Mouse (Mus musculus): ENCODE measurements around the gene Lpp. TPM values are rescaled to one million over a fixed set of nuclear protein-coding genes. Genes with fewer than 3 reads are reported as not detected.

Lpp gene
- total and polyA plus RNA-seq, 3 experiments = 0.64 to 1.2 (median 0.68) TPM

DNA sequence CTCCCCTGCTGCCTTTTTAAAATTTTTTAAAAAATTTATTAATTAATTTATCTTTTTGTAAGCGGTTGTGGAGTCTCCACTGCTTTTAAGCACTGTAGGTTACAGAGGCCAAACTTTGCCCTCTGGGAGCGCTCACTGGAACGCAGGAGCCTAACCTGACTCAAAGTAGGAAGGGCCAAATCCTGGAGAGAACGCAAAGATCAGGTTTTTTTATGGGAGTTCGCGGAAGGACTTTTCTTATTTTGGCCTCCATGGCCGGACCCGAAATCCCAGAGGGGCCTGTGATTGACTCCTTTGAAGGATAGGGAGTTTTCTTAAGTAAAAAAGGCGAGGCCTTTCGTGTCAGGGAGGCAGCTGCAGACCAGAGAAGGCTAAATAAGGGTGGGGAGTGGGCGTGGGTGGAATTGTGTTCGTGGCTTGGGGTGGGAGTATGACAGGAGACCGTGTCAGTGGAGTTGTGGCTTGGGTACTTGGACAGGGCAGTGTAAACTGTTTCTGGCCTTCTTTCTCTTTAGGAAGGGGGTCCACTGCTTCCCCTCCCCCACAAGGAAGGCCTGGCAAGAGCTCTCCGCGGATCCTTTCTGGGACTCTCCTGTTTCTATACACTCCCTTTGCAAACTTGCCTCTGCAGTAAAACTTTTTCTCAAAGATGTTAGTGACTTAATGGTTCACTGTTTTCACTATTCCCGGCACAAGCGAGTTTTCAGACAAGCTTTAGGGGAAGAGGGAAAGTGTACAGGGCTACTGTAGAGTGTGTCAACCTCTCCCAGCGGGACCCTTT lies 1.1 kb downstream of the Lpp start:
- in situ Hi-C loops (cut with MboI; ENCODE audit: low pct_ligation_motif_present, low pct_unique_long_range_greater_than_20kb, low sequenced_read_pairs) = loop anchor here (25.0 kb wide), 1 partner anchor 668 kb away; no protein-coding TSS in a partner anchor
- dilution Hi-C loops (cut with MboI; ENCODE audit: extremely low pct_ligation_motif_present, extremely low pct_unique_long_range_greater_than_20kb, low sequenced_read_pairs) = no loop called here
- peak; percentile 8 for DNase-seq (ENCODE audit: extremely low read depth)
- H3K4me1 ChIP-seq (ENCODE audit: control insufficient read depth in 1 of 2, insufficient read depth in 2 of 2) = peaks cover 0 to 15% of the 10 kb centered on the region in 2 experiments; a peak in 2 of 4 replicates
- H3K9ac ChIP-seq (ENCODE audit: insufficient read depth, low read depth) = peak overlapping the region; percentile 59; the same call in 1 of the 2 replicates
- peak overlapping the region in 2 of 3 experiments; percentile 54 to 72 for H3K4me3 ChIP-seq (replicated peaks in 1 of 3; ENCODE audit: low read depth in 2 of 3, low read length in 2 of 3, poor library complexity in 1 of 3)
- no peaks in the 10 kb centered on the region for H3K36me3 ChIP-seq (replicated peaks in 1 of 2; ENCODE audit: control insufficient read depth in 1 of 2, insufficient read depth in 1 of 2, low read length in 1 of 2)
- peaks cover 3% of the 10 kb centered on the region for H3K27me3 ChIP-seq (replicated peaks)
- H3K9me3 ChIP-seq (replicated peaks; ENCODE audit: low read length) = no peaks in the 10 kb centered on the region
- H3K79me2 ChIP-seq (replicated peaks; ENCODE audit: control insufficient read depth, extremely low read depth, insufficient read depth, poor library complexity, severe bottlenecking) = no peaks in the 10 kb centered on the region
- H3K4me2 ChIP-seq (ENCODE audit: insufficient read depth, low read depth, poor library complexity, severe bottlenecking) = peak overlapping the region; percentile 60
- no peak overlapping the region for H3K27ac ChIP-seq (ENCODE audit: insufficient read depth, low read depth)
- TF ChIP-seq GABPA (IDR thresholded peaks at IDR 0.05; ENCODE audit: insufficient replicate concordance, low read depth, low read length) (no peak), MXI1 (IDR thresholded peaks at IDR 0.05; ENCODE audit: low read depth, low read length) (no peak), MYC (IDR thresholded peaks at IDR 0.05; ENCODE audit: low read depth, low read length) (no peak), PAX5 (IDR thresholded peaks at IDR 0.05; ENCODE audit: low read length) (no peak), ZC3H11A (IDR thresholded peaks at IDR 0.05; ENCODE audit: low read depth, low read length) (no peak), BHLHE40 (IDR thresholded peaks at IDR 0.05; ENCODE audit: low read depth, low read length) (no peak), RCOR1 (conservative IDR thresholded peaks at IDR 0.05; ENCODE audit: low read depth, low read length) (no peak), CTCF (conservative IDR thresholded peaks at IDR 0.05 in 1 of 2, IDR thresholded peaks at IDR 0.05 in 1 of 2; ENCODE audit: low read depth in 2 of 2, low read length in 2 of 2) (no peak), RAD21 (IDR thresholded peaks at IDR 0.05; ENCODE audit: low read depth, low read length) (no peak), SMC3 (IDR thresholded peaks at IDR 0.05; ENCODE audit: low read depth, low read length) (no peak), POLR2AphosphoS2 (IDR thresholded peaks at IDR 0.05; ENCODE audit: low read depth, low read length) (no peak), ZMIZ1 (IDR thresholded peaks at IDR 0.05; ENCODE audit: low read depth, low read length) (no peak), CHD2 (IDR thresholded peaks at IDR 0.05; ENCODE audit: low read length) (no peak), JUND (conservative IDR thresholded peaks at IDR 0.05; ENCODE audit: low read depth, low read length) (no peak), ZNF384 (IDR thresholded peaks at IDR 0.05; ENCODE audit: low read depth, low read length) (no peak), MEF2A (IDR thresholded peaks at IDR 0.05; ENCODE audit: borderline replicate concordance, low read depth, low read length) (no peak), SIN3A (IDR thresholded peaks at IDR 0.05; ENCODE audit: low read length) (no peak), HCFC1 (IDR thresholded peaks at IDR 0.05; ENCODE audit: low read depth, low read length) (no peak), NRF1 (IDR thresholded peaks at IDR 0.05; ENCODE audit: low read depth, low read length) (no peak), TCF12 (IDR thresholded peaks at IDR 0.05; ENCODE audit: low read depth, low read length) (no peak)

GRCm38 (mm10) chr16:24395100-24395499 lies 1.8 kb downstream of the Lpp start:
- dilution Hi-C loops (cut with MboI; ENCODE audit: extremely low pct_ligation_motif_present, extremely low pct_unique_long_range_greater_than_20kb, low sequenced_read_pairs) = no loop called here
- H3K4me3 ChIP-seq (replicated peaks in 1 of 3; ENCODE audit: low read depth in 2 of 3, low read length in 2 of 3, poor library complexity in 1 of 3) = no peak overlapping the region

More at GRCm38 (mm10) chr16:24395100-24395499, 1.8 kb downstream of the Lpp start:
- in situ Hi-C loops (cut with MboI; ENCODE audit: low pct_ligation_motif_present, low pct_unique_long_range_greater_than_20kb, low sequenced_read_pairs) = loop anchor here (25.0 kb wide), 1 partner anchor 667 kb away; no protein-coding TSS in a partner anchor
- Histone ChIP-seq H3K9me3 (replicated peaks; ENCODE audit: low read length) (no peaks in the 10 kb centered on the region), H3K9ac (ENCODE audit: insufficient read depth, low read depth) (no peak overlapping the region), H3K36me3 (replicated peaks in 1 of 2; ENCODE audit: control insufficient read depth in 1 of 2, insufficient read depth in 1 of 2, low read length in 1 of 2) (no peaks in the 10 kb centered on the region), H3K4me1 (ENCODE audit: control insufficient read depth in 1 of 2, insufficient read depth in 2 of 2) (peaks cover 0 to 15% of the 10 kb centered on the region in 2 experiments; a peak in 2 of 4 replicates), H3K27me3 (replicated peaks) (peaks cover 3% of the 10 kb centered on the region), H3K4me2 (ENCODE audit: insufficient read depth, low read depth, poor library complexity, severe bottlenecking) (no peak overlapping the region), H3K27ac (ENCODE audit: insufficient read depth, low read depth) (no peak overlapping the region), H3K79me2 (replicated peaks; ENCODE audit: control insufficient read depth, extremely low read depth, insufficient read depth, poor library complexity, severe bottlenecking) (no peaks in the 10 kb centered on the region)
- no peak for DNase-seq (ENCODE audit: extremely low read depth)
- no peak for TF ChIP-seq IRF4 (IDR thresholded peaks at IDR 0.05; ENCODE audit: low read depth, low read length)
- TF ChIP-seq UBTF (IDR thresholded peaks at IDR 0.05; ENCODE audit: low read depth, low read length) = no peak
- TF ChIP-seq CTCF (conservative IDR thresholded peaks at IDR 0.05 in 1 of 2, IDR thresholded peaks at IDR 0.05 in 1 of 2; ENCODE audit: low read depth in 2 of 2, low read length in 2 of 2) = no peak
- TF ChIP-seq PAX5 (IDR thresholded peaks at IDR 0.05; ENCODE audit: low read length) = no peak
- TF ChIP-seq POLR2A (IDR thresholded peaks at IDR 0.05; ENCODE audit: low read depth, low read length) = no peak
- TF ChIP-seq HCFC1 (IDR thresholded peaks at IDR 0.05; ENCODE audit: low read depth, low read length) = no peak
- no peak for TF ChIP-seq SIN3A (IDR thresholded peaks at IDR 0.05; ENCODE audit: low read length)
- no peak for TF ChIP-seq JUN (IDR thresholded peaks at IDR 0.05; ENCODE audit: insufficient read depth, low read depth, low read length)
- no peak for TF ChIP-seq RCOR1 (conservative IDR thresholded peaks at IDR 0.05; ENCODE audit: low read depth, low read length)
- no peak for TF ChIP-seq SMC3 (IDR thresholded peaks at IDR 0.05; ENCODE audit: low read depth, low read length)

Measured in CH12.LX (cell line).